Mouse (Mus musculus): Measurements from ENCODE around the gene Tmie. TPM values are rescaled to one million over a fixed set of nuclear protein-coding genes. Genes with fewer than 3 reads are reported as not detected.

The Tmie gene
- polyA plus RNA-seq (2014; fragmentation: Nextera tagmentation; extraction: Ambion mirVana): 0.30 and 0.40 TPM in 2 replicates

DNA sequence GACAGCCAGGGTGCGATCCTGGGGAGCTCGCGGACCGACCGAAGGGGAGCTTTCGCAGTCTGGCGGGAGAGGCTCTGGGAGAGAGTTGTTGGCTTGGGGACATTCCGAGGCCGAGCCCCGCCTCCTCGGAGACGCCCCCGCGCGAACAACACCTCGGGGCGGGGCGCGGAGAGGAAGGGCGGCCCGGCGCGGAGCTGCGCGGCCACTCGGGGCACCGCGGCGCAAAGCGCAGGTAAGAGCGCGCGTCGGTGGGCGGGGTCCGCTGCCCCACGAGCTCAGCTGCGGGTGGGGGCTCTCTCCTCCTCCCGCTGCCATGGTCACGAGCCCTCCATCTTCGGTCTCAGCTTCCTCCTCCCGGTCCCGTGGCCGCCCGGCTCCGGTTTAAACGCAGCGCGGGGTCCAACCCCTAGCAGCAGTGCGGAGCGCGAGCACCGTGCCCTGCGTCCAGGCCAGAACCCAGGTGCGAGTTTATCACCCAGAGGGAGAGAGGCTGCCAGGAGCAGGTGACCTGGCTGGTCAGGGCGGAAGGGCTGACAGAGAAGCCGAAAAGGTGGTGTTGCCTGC, at the start of gene Tmie:
Tmie (minus strand) TSS at position 116 of the 564 bp plus-strand sequence.
- Histone ChIP-seq H3K4me3 (ENCODE audit: low read depth, low read length) (peak within 1 kb of the TSS; percentile 38), H3K4me1 (ENCODE audit: control insufficient read depth, insufficient read depth, low read length) (no peaks in the 10 kb centered on the region), H3K27ac (ENCODE audit: low read depth, low read length) (no peak within 1 kb of the TSS), H3K9ac (ENCODE audit: low read length) (peak within 1 kb of the TSS; percentile 41; the same call in 1 of the 2 replicates), H3K4me2 (ENCODE audit: low read length) (peak within 1 kb of the TSS; percentile 76), H3K27me3 (replicated peaks; ENCODE audit: control insufficient read depth, insufficient read depth, low read length) (peaks cover 27% of the 10 kb centered on the region), H3K36me3 (ENCODE audit: control insufficient read depth, insufficient read depth, low read length) (no peaks in the 10 kb centered on the region), H3K9me3 (replicated peaks; ENCODE audit: control insufficient read depth, low read length) (no peaks in the 10 kb centered on the region)
- peak; percentile 23; the same call in 1 of the 2 replicates for ATAC-seq
- DNase-seq (ENCODE audit: low spot score): no peak
- under 1% methylated on average over 53 of the region's 57 CpGs for WGBS

DNA sequence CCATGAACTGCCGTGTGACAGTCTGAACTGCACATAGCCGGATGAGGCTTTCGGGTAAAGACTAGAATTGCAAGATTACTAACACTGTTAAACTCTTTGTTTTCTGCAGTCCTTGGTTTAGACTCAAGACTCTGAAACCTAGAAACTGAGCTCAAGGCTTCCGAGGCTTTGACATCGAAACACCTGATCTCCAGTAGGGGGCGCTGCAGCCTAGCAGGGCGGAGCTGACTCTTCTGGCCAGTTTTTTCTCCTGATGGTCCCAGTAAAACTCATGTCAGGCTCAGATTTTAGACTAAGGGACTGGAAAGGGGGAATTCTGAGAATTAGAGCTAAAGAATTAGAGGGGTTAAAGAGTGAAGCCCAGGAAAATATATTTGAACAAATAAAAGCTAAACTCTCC, 42.8 kb upstream of the Tmie start:
- DNase-seq (ENCODE audit: low spot score): peak; percentile 76
- Histone ChIP-seq H3K9ac (ENCODE audit: low read length) (no peak overlapping the region), H3K36me3 (ENCODE audit: control insufficient read depth, insufficient read depth, low read length) (no peaks in the 10 kb centered on the region), H3K4me1 (ENCODE audit: control insufficient read depth, insufficient read depth, low read length) (no peaks in the 10 kb centered on the region), H3K27me3 (replicated peaks; ENCODE audit: control insufficient read depth, insufficient read depth, low read length) (no peaks in the 10 kb centered on the region), H3K4me2 (ENCODE audit: low read length) (no peak overlapping the region), H3K27ac (ENCODE audit: low read depth, low read length) (no peak overlapping the region), H3K9me3 (replicated peaks; ENCODE audit: control insufficient read depth, low read length) (no peaks in the 10 kb centered on the region), H3K4me3 (ENCODE audit: low read depth, low read length) (no peak overlapping the region)
- 20% methylated on average over 7 of the region's 7 CpGs for WGBS
- no peak for ATAC-seq

DNA sequence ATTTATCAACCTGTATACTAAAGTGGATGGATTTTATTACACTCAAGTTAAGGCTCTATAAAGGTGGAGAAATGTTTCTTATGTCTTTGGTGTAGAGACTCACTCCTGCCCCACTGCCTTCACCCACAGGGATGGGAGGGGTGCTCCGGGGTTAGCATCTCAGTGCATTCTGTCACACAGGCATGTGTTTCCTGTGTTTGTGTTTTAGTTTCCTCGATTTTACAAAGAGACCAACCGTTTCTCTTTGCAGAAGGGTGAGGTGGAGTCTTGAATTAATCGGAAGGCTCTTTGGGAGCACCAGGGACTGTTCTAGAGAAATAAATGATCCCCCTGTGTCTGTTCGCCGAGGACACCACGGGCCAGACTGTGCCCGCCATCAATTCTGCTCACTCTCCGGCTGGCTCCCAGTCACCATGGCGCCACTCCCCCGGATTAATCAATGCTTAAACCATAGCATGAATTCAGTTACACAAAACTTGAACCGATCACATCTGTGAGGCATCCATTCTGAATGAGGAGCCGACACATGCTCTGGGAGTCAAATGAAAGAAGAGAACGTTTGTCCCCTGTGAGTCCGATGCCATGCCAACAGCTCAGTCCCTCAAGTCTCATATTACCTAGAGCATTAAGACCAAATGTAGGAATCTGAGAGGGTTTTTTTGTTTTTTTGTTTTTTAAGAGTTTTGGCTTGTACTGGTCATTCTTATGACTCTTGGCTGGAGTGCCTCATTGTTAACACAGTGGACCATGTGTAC, 40.9 kb upstream of the Tmie start:
- DNase-seq (ENCODE audit: low spot score) (no peak), ATAC-seq (no peak)
- Histone ChIP-seq H3K9ac (ENCODE audit: low read length) (no peak overlapping the region), H3K4me1 (ENCODE audit: control insufficient read depth, insufficient read depth, low read length) (no peaks in the 10 kb centered on the region), H3K27ac (ENCODE audit: low read depth, low read length) (no peak overlapping the region), H3K9me3 (replicated peaks; ENCODE audit: control insufficient read depth, low read length) (no peaks in the 10 kb centered on the region), H3K27me3 (replicated peaks; ENCODE audit: control insufficient read depth, insufficient read depth, low read length) (no peaks in the 10 kb centered on the region), H3K4me2 (ENCODE audit: low read length) (no peak overlapping the region), H3K4me3 (ENCODE audit: low read depth, low read length) (no peak overlapping the region), H3K36me3 (ENCODE audit: control insufficient read depth, insufficient read depth, low read length) (no peaks in the 10 kb centered on the region)
- WGBS: 71% methylated on average over 15 of the region's 15 CpGs

DNA sequence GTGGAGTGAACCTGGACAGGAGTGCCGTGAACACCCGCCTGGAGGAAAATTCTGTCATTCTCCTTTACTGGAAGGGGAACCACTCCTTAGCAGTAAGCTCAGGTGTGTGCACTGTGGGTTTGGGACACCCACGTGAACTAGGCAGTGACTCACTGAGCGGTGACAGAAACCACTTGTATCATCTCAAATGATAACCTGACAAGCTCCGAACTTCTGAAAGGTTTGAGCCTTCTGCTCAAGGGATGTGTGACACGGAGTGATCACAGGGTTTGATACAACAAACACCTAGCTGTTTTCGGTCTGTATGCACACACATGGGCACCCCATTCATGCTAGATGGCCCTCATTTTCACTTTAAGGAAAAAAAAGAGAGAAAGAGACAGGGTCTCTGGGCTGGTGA, 36.9 kb upstream of the Tmie start, which contains the start of gene Fam240a:
Fam240a (minus strand) TSS at position 76 of the 400 bp plus-strand sequence.
- DNase-seq (ENCODE audit: low spot score) (no peak), ATAC-seq (no peak)
- Histone ChIP-seq H3K4me3 (ENCODE audit: low read depth, low read length) (no peak within 1 kb of the TSS), H3K4me2 (ENCODE audit: low read length) (no peak within 1 kb of the TSS), H3K9ac (ENCODE audit: low read length) (no peak within 1 kb of the TSS), H3K27me3 (replicated peaks; ENCODE audit: control insufficient read depth, insufficient read depth, low read length) (no peaks in the 10 kb centered on the region), H3K9me3 (replicated peaks; ENCODE audit: control insufficient read depth, low read length) (no peaks in the 10 kb centered on the region), H3K4me1 (ENCODE audit: control insufficient read depth, insufficient read depth, low read length) (no peaks in the 10 kb centered on the region), H3K27ac (ENCODE audit: low read depth, low read length) (no peak within 1 kb of the TSS), H3K36me3 (ENCODE audit: control insufficient read depth, insufficient read depth, low read length) (no peaks in the 10 kb centered on the region)
- 91% methylated on average over 7 of the region's 7 CpGs for WGBS

DNA sequence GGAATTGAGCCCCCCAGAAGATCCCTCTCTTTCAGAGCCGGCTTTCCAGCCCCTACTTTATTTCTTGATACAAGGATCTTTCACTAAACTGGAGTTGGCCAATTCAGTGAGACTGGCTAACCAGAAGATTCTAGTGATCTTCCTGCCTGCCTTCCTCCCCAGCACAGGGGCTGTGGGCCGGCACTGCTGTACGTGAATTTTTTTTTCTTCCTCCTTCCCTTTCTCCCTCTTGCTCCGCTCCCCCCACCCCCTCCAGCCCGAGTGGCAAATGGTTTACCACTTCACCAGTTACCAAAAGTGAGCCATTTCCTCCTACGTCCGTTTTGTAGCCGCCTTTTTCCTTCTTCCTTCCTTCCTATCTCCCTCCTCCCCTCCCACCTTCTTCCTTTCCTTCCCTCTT, 35.6 kb upstream of the Tmie start:
- ATAC-seq (no peak), DNase-seq (ENCODE audit: low spot score) (no peak)
- 75% methylated on average over 8 of the region's 8 CpGs for WGBS
- H3K27ac ChIP-seq (ENCODE audit: low read depth, low read length): no peak overlapping the region
- H3K4me3 ChIP-seq (ENCODE audit: low read depth, low read length): no peak overlapping the region
- no peaks in the 10 kb centered on the region for H3K27me3 ChIP-seq (replicated peaks; ENCODE audit: control insufficient read depth, insufficient read depth, low read length)
- no peak overlapping the region for H3K4me2 ChIP-seq (ENCODE audit: low read length)
- no peaks in the 10 kb centered on the region for H3K36me3 ChIP-seq (ENCODE audit: control insufficient read depth, insufficient read depth, low read length)
- no peak overlapping the region for H3K9ac ChIP-seq (ENCODE audit: low read length)
- no peaks in the 10 kb centered on the region for H3K4me1 ChIP-seq (ENCODE audit: control insufficient read depth, insufficient read depth, low read length)
- H3K9me3 ChIP-seq (replicated peaks; ENCODE audit: control insufficient read depth, low read length): no peaks in the 10 kb centered on the region

DNA sequence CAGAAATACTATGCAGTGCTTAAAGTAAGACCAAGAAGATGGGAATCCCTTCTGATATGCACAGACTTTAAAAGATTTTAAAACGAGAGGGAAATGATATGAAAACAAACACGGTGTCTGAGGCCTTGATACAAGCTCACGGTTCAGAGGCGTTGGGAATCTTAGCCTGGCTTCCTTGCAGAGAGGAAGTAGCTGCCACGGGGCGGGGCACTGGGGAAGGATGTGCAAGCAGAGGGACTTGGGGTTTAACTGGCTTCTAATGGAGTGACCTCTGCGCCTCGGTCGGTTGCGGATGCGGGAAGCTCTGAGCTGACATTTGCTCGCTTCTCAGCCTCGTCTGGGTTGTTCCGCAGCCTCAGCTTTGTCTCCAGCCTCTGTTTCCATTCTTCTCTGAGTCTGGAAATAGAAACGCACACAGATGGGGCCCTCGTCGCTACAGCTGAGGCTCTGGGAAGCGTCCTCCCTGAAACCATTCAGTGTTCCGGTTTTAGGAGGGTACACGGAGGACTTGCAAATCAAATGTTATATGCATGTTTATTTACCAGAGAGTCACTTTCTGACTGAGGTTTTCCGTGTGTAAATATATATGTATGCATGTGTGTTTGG, 34.8 kb upstream of the Tmie start:
- no peaks in the 10 kb centered on the region for H3K27me3 ChIP-seq (replicated peaks; ENCODE audit: control insufficient read depth, insufficient read depth, low read length)
- H3K4me1 ChIP-seq (ENCODE audit: control insufficient read depth, insufficient read depth, low read length): no peaks in the 10 kb centered on the region
- H3K4me2 ChIP-seq (ENCODE audit: low read length): no peak overlapping the region
- no peak overlapping the region for H3K27ac ChIP-seq (ENCODE audit: low read depth, low read length)
- H3K36me3 ChIP-seq (ENCODE audit: control insufficient read depth, insufficient read depth, low read length): no peaks in the 10 kb centered on the region
- ATAC-seq: no peak
- no peak overlapping the region for H3K9ac ChIP-seq (ENCODE audit: low read length)
- H3K9me3 ChIP-seq (replicated peaks; ENCODE audit: control insufficient read depth, low read length): no peaks in the 10 kb centered on the region
- DNase-seq (ENCODE audit: low spot score): no peak
- WGBS: 63% methylated on average over 21 of the region's 21 CpGs
- no peak overlapping the region for H3K4me3 ChIP-seq (ENCODE audit: low read depth, low read length)

DNA sequence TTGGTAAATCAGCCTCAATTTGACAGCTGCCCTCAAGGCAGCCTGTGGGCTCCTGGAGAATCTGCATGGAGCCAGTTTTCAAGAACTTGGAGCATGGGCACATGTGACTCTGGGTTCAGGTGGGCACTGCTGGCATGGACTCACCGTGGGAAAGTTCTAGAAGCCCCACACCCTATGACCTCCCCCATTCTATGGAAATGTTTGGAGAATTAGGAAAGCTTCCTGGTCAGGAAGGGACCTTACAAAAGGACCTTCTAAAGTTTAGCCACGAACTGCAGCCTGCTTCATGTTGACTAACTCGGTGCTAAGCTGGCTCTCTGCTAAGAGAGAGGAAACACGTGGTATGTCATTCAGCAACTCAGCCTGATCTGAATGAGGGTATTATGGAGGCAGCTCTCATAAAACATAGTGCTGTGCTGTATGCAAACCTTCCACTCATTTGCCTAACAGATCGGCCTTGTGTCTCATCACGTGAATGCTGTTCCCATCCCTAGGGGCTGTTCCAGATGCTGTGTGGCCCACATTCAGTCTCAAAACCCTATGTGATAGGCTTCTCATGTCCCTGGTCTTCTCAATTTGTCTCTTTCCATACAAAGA, 29.6 kb upstream of the Tmie start:
- Histone ChIP-seq H3K9ac (ENCODE audit: low read length) (no peak overlapping the region), H3K27ac (ENCODE audit: low read depth, low read length) (no peak overlapping the region), H3K4me1 (ENCODE audit: control insufficient read depth, insufficient read depth, low read length) (no peaks in the 10 kb centered on the region), H3K4me3 (ENCODE audit: low read depth, low read length) (no peak overlapping the region), H3K9me3 (replicated peaks; ENCODE audit: control insufficient read depth, low read length) (no peaks in the 10 kb centered on the region), H3K4me2 (ENCODE audit: low read length) (no peak overlapping the region), H3K36me3 (ENCODE audit: control insufficient read depth, insufficient read depth, low read length) (no peaks in the 10 kb centered on the region), H3K27me3 (replicated peaks; ENCODE audit: control insufficient read depth, insufficient read depth, low read length) (no peaks in the 10 kb centered on the region)
- WGBS: 75% methylated on average over 6 of the region's 6 CpGs
- no peak for ATAC-seq
- no peak for DNase-seq (ENCODE audit: low spot score)

DNA sequence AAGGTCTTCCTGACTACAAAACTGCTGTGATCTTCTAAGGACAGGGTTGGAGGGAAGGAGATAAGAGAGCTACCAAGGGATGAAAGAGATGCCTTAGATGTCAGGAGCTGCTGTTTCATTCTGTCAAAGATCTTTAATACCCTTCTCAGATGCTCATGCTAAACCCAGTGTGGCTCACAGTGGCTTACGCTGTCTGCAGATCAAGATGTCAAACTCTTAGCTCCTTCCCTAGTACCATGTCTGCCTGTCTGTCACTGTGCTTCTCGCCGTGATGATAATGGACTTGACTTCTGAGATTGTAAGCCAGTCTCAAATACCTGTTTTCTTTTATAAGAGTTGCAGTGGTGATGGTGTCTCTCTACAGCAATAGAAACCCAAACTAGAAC, 28.7 kb upstream of the Tmie start:
- Histone ChIP-seq H3K9ac (ENCODE audit: low read length) (no peak overlapping the region), H3K27me3 (replicated peaks; ENCODE audit: control insufficient read depth, insufficient read depth, low read length) (no peaks in the 10 kb centered on the region), H3K4me1 (ENCODE audit: control insufficient read depth, insufficient read depth, low read length) (no peaks in the 10 kb centered on the region), H3K9me3 (replicated peaks; ENCODE audit: control insufficient read depth, low read length) (no peaks in the 10 kb centered on the region), H3K36me3 (ENCODE audit: control insufficient read depth, insufficient read depth, low read length) (no peaks in the 10 kb centered on the region), H3K4me3 (ENCODE audit: low read depth, low read length) (no peak overlapping the region), H3K27ac (ENCODE audit: low read depth, low read length) (no peak overlapping the region), H3K4me2 (ENCODE audit: low read length) (no peak overlapping the region)
- ATAC-seq (no peak), DNase-seq (ENCODE audit: low spot score) (no peak)
- WGBS: 91% methylated on average over 3 of the region's 3 CpGs

All from forebrain, embryonic 14.5 days (tissue).